In genomic region chr1:39988841-39989240, GRCm38 (mm10) we compare ENCODE assay signal across 19 mouse cellular contexts.
DNase-seq lines count a peak whose midpoint lies in the region.
"Had no signal": no experiment of that assay in that cellular context is flagged by ENCODE, and none has a peak within 500 bp of the region (broad histone marks: within the 10 kb centered on the region; RNA-seq: fewer than 3 reads in every experiment).

No protein-coding gene starts in this region.

- intact Hi-C loops in left cerebral cortex, postnatal 36 days (cut with DNase I), result loop anchor here (10.0 kb wide), 1 partner anchor 224 kb away; no protein-coding TSS in a partner anchor

- peak; percentile 90 for DNase-seq in heart, adult 11 months
- no peak for DNase-seq in heart, adult 8-10 months (ENCODE audit: low spot score)
- DNase-seq in left cerebral cortex, postnatal 36 days (ENCODE audit: low spot score in 2 of 2), result peak; percentile 66 to 69
- DNase-seq in left cerebral cortex, adult 11 months (ENCODE audit: low spot score), result no peak
- peak; percentile 86 for DNase-seq in right cerebral cortex, adult 18-20 months
- no peak for DNase-seq in right cerebral cortex, postnatal 4 days
- peak; percentile 64 to 75 for DNase-seq in right cerebral cortex, postnatal 36 days (ENCODE audit: low spot score in 2 of 2)
- DNase-seq: adrenal gland, postnatal 25 days; cerebellum, adult 8-10 months; cerebellum, postnatal 25 days; gastrocnemius, adult 2 months; gastrocnemius, postnatal 36 days; heart, adult 2 months; heart, postnatal 10 days; kidney, adult 18-20 months; kidney, postnatal 25 days; liver; thymus, adult 2 months; thymus, postnatal 36 days had no signal

Comparison
In these comparisons a context has a peak if more than half of its experiments do, and no peak if none do; other contexts are left out.
1. DNase-seq: peak in heart, adult 11 months (single experiment), left cerebral cortex, postnatal 36 days (2 of 2), right cerebral cortex, adult 18-20 months (single experiment) and right cerebral cortex, postnatal 36 days (2 of 2); none in heart, adult 8-10 months (single experiment), left cerebral cortex, adult 11 months (single experiment) and right cerebral cortex, postnatal 4 days (single experiment).